Mouse (Mus musculus) forebrain, embryonic 14.5 days (tissue): ENCODE results near the gene Enpp6. TPM values are rescaled to one million over a fixed set of nuclear protein-coding genes. Genes with fewer than 3 reads are reported as not detected.

Experiments used
- ATAC-seq: fragments of 200-750 bp; cut with Nextera tagmentation; 2 replicates; pipeline ENCODE4 v1.8.0; 2017; ENCODE audit warnings: mild to moderate bottlenecking, moderate library complexity
- DNase-seq: peaks from one replicate; pipeline ENCODE4 v3.0.0-alpha.2; 2015; ENCODE audit warnings: low spot score
- H3K27ac ChIP-seq: fragments of 300-500 bp; sonication (generic); 2 replicates; pipeline ENCODE4 v1.5.1; 2014; ENCODE audit warnings: low read depth, mild to moderate bottlenecking, control low read depth, low read length, moderate library complexity
- H3K27me3 ChIP-seq: fragments of 300-500 bp; sonication (generic); replicated peaks from 2 replicates; pipeline ENCODE4 v1.6.1; 2014; ENCODE audit warnings: low read length, control low read depth, mixed read lengths; ENCODE audit not compliant: control insufficient read depth, insufficient read depth
- H3K36me3 ChIP-seq: fragments of 300-500 bp; sonication (generic); 2 replicates; pipeline ENCODE4 v1.6.1; 2014; ENCODE audit warnings: low read length, control low read depth; ENCODE audit not compliant: control insufficient read depth, insufficient read depth
- H3K4me1 ChIP-seq: fragments of 300-500 bp; sonication (generic); 2 replicates; pipeline ENCODE4 v1.6.1; 2014; ENCODE audit warnings: antibody characterized with exemption, low read length, control low read depth; ENCODE audit not compliant: control insufficient read depth, insufficient read depth
- H3K4me2 ChIP-seq: fragments of 300-500 bp; sonication (generic); 2 replicates; pipeline ENCODE4 v1.6.1; 2014; ENCODE audit warnings: mild to moderate bottlenecking, control low read depth, low read length
- H3K4me3 ChIP-seq: fragments of 300-500 bp; sonication (generic); 2 replicates; pipeline ENCODE4 v1.5.1; 2014; ENCODE audit warnings: low read depth, low read length, control low read depth
- H3K9ac ChIP-seq: fragments of 300-500 bp; sonication (generic); 2 replicates; pipeline ENCODE4 v1.6.1; 2014; ENCODE audit warnings: mild to moderate bottlenecking, low read length, control low read depth, moderate library complexity
- H3K9me3 ChIP-seq: fragments of 300-500 bp; sonication (generic); replicated peaks from 2 replicates; pipeline ENCODE4 v1.6.1; 2016; ENCODE audit warnings: low read length, control low read depth, mixed read lengths; ENCODE audit not compliant: control insufficient read depth
- WGBS: fragments of 180-500 bp; shearing (Covaris S2); extraction: QIAGEN DNeasy Blood & Tissue Kit; methylation state at CpG from one replicate; pipeline ENCODE4 v1.1.7; 2014; 5-methylcytosine and 5-hydroxymethylcytosine counted together
- polyA plus RNA-seq: library from polyadenylated mRNA; unstranded; fragments of >200 nt; fragmentation: Nextera tagmentation; extraction: Ambion mirVana; gene quantifications from 2 replicates; pipeline ENCODE4 v1.2.1, GENCODE M21; 2014

The Enpp6 gene
- polyA plus RNA-seq, 1 experiment from 2014 or later: not detected

DNA sequence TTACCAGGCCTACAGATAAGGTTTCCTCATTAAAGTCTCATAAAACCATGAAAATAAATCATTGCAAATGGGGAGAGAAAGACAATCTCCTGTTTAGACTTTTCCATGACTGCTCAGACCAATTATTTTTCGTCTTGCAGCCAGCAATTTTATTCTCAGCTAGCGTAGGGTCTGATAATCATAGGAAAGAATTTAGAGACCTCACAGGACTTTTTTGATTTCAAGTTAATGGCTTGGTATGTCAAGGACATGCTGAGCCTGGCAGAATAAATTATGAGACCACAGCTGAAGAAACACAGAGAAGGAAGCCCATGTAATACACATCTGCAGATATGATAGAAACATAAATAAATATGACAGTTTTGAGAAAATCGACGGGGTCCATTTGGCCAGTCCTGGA lies 130.6 kb downstream of the Enpp6 start:
- no peak overlapping the region for H3K4me3 ChIP-seq
- no peak overlapping the region for H3K27ac ChIP-seq
- no peaks in the 10 kb centered on the region for H3K36me3 ChIP-seq
- H3K9me3 ChIP-seq: no peaks in the 10 kb centered on the region
- 90% methylated on average over 4 of the region's 4 CpGs for WGBS
- DNase-seq: no peak
- no peak for ATAC-seq
- H3K27me3 ChIP-seq: no peaks in the 10 kb centered on the region
- no peak overlapping the region for H3K9ac ChIP-seq
- H3K4me2 ChIP-seq: no peak overlapping the region
- no peaks in the 10 kb centered on the region for H3K4me1 ChIP-seq

DNA sequence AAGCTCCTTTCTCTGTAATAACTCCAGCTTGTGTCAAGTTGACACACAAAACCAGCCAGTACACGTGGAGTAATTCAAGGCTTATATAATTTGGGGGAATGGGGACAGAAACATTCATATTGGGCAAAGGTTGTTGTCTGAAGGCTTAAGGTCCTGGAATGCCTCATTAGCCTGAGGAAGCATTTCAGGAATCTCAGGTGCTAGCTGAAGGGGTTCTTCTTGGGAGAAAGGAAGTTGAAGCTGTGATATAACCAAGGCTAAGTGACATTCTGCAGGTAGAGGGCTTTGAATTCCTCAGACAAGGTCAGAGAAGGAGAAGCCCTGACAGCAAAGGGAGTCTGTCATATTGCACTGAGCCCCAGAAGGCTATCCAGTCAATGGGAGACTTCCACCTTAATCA lies 133.2 kb downstream of the Enpp6 start:
- WGBS: 84% methylated on average over 1 of the region's 1 CpGs
- H3K27me3 ChIP-seq: no peaks in the 10 kb centered on the region

DNA sequence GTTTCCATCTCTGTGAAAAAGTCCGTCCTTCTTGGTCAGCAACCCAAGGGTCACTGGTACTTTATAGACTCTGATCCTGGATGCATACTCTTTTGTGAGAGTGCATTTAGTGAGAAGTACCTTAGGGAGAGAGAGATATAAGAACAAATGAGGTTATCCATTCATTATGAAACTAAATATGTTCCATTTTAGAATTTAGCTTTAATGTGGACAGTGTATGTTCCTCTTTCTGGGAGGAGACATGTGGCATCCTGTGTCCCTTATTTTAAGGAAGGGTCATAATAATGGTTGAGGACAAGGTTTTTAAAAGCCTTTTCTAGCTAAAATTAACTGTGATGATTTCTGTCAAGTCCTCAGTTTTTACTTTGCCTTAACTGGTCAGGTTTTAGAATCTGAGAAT lies 142.2 kb downstream of the Enpp6 start:
- DNase-seq: no peak
- Histone ChIP-seq H3K27ac (no peak overlapping the region), H3K9ac (no peak overlapping the region), H3K36me3 (no peaks in the 10 kb centered on the region), H3K4me1 (no peaks in the 10 kb centered on the region), H3K4me2 (no peak overlapping the region), H3K4me3 (no peak overlapping the region), H3K27me3 (no peaks in the 10 kb centered on the region), H3K9me3 (no peaks in the 10 kb centered on the region)
- ATAC-seq: no peak
- 91% methylated on average over 1 of the region's 1 CpGs for WGBS

More for the DNA sequence above, 133.2 kb downstream of the Enpp6 start:
- Histone ChIP-seq H3K27ac (no peak overlapping the region), H3K9me3 (no peaks in the 10 kb centered on the region), H3K4me2 (no peak overlapping the region), H3K4me1 (no peaks in the 10 kb centered on the region), H3K9ac (no peak overlapping the region), H3K4me3 (no peak overlapping the region), H3K36me3 (no peaks in the 10 kb centered on the region)
- ATAC-seq: no peak
- no peak for DNase-seq

DNA sequence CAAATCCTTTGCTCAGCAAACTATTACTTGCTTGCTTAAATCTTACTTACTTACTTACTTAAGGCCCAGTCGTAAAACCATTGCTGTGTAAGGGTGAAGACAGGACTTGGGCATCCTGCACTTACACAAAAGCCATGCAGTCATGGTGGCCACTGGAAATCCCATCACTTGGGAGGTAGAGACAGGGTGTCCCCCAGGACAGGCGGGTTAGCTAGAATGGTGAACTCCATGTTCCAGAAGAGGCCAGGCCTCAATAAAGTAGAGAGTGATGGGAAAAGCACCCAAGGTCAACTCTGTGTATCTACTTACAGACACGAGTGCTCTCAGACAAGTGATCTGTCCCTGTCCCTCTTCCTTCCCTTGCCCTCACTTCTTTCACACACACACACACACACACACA lies 146.7 kb downstream of the Enpp6 start:
- 0 out of 2 replicates have a peak, but pooled peaks cover 3% of the 10 kb centered on the region for H3K4me1 ChIP-seq
- no peaks in the 10 kb centered on the region for H3K27me3 ChIP-seq
- H3K4me2 ChIP-seq: no peak overlapping the region
- H3K9me3 ChIP-seq: no peaks in the 10 kb centered on the region
- ATAC-seq (no peak), DNase-seq (no peak)
- H3K27ac ChIP-seq: no peak overlapping the region
- H3K9ac ChIP-seq: no peak overlapping the region
- 90% methylated on average over 3 of the region's 3 CpGs for whole genome bisulfite sequencing
- no peaks in the 10 kb centered on the region for H3K36me3 ChIP-seq
- H3K4me3 ChIP-seq: no peak overlapping the region

DNA sequence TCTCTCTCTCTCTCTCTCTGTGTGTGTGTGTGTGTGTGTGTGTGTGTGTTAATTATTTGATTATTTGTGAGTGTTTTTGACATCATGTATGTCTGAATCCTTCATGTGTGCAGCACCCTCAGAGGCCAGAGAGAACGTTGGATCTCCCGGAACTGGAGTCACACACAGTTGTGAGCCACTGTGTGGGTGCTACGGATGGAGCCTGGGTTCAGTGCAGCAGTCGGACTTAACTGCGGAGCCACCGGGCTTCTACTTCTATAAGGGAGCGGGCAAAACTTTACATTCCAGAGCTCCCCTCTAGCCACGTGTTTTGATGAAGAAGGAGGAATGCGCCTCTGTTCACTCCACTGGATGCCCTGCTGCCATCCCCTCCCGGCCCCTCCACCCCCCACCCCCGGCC lies 148.0 kb downstream of the Enpp6 start:
- no peaks in the 10 kb centered on the region for H3K36me3 ChIP-seq
- H3K4me3 ChIP-seq: no peak overlapping the region
- DNase-seq (no peak), ATAC-seq (no peak)
- H3K9me3 ChIP-seq: no peaks in the 10 kb centered on the region
- WGBS: 53% methylated on average over 11 of the region's 11 CpGs
- no peaks in the 10 kb centered on the region for H3K27me3 ChIP-seq
- H3K27ac ChIP-seq: no peak overlapping the region
- H3K9ac ChIP-seq: no peak overlapping the region
- H3K4me1 ChIP-seq: 0 out of 2 replicates have a peak, but pooled peaks cover 3% of the 10 kb centered on the region
- H3K4me2 ChIP-seq: no peak overlapping the region

DNA sequence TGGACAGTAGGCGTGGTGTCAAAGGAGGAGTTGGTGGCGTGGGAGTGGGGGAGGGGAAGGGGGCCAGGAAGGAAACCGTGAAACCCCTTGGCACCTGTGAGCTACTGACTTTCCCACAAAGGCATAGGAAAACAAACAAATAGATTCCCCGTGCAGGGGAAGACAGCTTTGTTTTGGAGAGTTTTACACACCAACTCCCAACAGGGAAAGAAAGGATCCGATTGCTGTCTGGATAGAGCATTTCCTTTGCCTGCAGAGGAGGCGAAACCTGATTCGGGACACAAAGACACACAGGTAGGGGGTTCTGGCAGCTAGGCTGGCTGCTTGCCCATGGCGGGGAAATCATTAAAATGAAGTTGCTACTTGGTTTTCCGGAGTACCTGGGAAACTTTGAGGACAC lies 148.9 kb downstream of the Enpp6 start:
- no peaks in the 10 kb centered on the region for H3K9me3 ChIP-seq
- 0 out of 2 replicates have a peak, but pooled peaks cover 3% of the 10 kb centered on the region for H3K4me1 ChIP-seq
- no peak overlapping the region for H3K27ac ChIP-seq
- no peak overlapping the region for H3K9ac ChIP-seq
- ATAC-seq: no peak
- H3K36me3 ChIP-seq: no peaks in the 10 kb centered on the region
- 16% methylated on average over 9 of the region's 9 CpGs for WGBS
- no peak overlapping the region for H3K4me3 ChIP-seq
- H3K4me2 ChIP-seq: peak overlapping the region; percentile 14; the same call in 1 of the 2 replicates
- DNase-seq: peak; percentile 8
- H3K27me3 ChIP-seq: no peaks in the 10 kb centered on the region

DNA sequence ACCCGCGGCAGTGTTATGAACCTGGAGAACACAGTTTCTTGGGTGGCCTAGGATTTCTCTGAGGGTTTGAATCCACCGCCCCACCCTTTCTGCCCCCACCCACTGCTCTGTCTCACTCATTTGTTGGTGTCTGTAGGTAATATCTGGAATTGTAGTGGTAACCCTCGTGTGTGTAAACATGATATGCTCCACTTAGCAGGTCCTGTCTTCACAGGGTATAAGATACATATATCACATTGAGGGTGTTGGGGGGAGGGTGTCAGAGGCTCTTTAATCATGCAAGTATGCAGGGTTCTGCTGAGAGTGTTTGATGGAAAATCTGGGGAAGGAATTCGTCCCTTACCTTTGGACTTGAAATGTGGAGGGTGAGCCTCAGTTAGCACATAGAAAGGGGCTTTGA lies 149.4 kb downstream of the Enpp6 start:
- Histone ChIP-seq H3K36me3 (no peaks in the 10 kb centered on the region), H3K9ac (no peak overlapping the region), H3K4me1 (0 out of 2 replicates have a peak, but pooled peaks cover 3% of the 10 kb centered on the region), H3K9me3 (no peaks in the 10 kb centered on the region), H3K4me3 (no peak overlapping the region), H3K27ac (no peak overlapping the region), H3K4me2 (no peak overlapping the region), H3K27me3 (no peaks in the 10 kb centered on the region)
- 49% methylated on average over 5 of the region's 5 CpGs for WGBS
- DNase-seq (no peak), ATAC-seq (no peak)

DNA sequence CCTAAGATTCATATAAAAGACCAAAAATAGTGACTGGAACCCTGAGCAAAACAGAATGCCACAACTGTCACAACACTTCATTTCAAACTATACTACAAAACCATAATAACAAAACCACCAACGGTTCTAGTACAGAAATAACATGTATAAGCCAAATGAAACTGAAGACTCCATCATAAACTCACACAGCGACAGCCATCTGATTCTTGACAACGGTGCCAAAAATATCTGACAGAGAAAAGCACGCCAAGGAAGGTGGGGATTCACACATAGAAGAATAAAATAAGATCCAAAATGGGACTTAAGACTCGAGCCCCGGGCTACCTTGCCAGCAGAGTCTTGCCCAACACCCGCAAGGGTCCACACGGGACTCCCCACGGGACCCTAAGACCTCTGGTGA lies 158.6 kb downstream of the Enpp6 start:
- H3K9me3 ChIP-seq: no peaks in the 10 kb centered on the region; the same call in 1 of the 2 replicates
- H3K27ac ChIP-seq: no peak overlapping the region
- 89% methylated on average over 8 of the region's 9 CpGs for WGBS
- no peaks in the 10 kb centered on the region for H3K36me3 ChIP-seq
- DNase-seq (peak; percentile 22), ATAC-seq (no peak)
- H3K4me1 ChIP-seq: no peaks in the 10 kb centered on the region
- H3K27me3 ChIP-seq: no peaks in the 10 kb centered on the region
- no peak overlapping the region for H3K4me3 ChIP-seq
- no peak overlapping the region for H3K4me2 ChIP-seq
- H3K9ac ChIP-seq: no peak overlapping the region
